Mouse (Mus musculus): ENCODE results near the gene Ppia. TPM values are rescaled to one million over a fixed set of nuclear protein-coding genes. Genes with fewer than 3 reads are reported as not detected.
"Not testable (repeated sequence)": the region's sequence is repeated elsewhere in the genome, so short reads cannot be mapped to it uniquely, and the experiment has no call there.

Ppia gene
- total RNA-seq, 2 experiments from 2014 or later = 1,939 to 1,976 TPM

DNA sequence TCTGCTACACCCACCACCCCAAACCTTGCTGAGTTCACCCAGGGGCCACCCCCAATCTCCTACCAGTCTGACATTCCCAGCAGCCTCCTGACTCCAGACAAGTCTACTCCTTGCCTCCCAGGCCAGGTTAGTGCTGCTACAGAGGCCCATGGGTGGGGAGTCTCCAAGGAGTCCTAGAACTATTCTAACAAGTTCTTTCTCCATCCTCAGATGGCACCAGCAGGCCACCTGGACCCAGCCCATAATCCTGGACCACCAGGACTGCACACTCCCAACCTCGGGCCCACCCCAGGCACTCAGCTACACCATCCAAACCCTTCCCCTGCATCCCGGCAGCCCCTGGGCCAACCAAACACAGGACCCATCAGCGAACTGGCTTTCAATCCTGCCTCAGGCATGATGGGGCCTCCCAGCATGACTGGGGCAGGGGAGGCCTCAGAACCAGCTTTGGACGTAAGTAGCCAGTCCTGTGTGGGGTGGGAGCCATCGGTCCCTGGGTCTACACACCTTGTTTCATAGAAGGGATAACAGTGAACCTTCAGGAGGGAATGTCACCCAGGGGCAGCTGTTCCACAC, 11.3 kb upstream of the Ppia start:
- peak in 1 of 2 experiments; percentile 1 for DNase-seq (ENCODE audit: low spot score in 2 of 2)

DNA sequence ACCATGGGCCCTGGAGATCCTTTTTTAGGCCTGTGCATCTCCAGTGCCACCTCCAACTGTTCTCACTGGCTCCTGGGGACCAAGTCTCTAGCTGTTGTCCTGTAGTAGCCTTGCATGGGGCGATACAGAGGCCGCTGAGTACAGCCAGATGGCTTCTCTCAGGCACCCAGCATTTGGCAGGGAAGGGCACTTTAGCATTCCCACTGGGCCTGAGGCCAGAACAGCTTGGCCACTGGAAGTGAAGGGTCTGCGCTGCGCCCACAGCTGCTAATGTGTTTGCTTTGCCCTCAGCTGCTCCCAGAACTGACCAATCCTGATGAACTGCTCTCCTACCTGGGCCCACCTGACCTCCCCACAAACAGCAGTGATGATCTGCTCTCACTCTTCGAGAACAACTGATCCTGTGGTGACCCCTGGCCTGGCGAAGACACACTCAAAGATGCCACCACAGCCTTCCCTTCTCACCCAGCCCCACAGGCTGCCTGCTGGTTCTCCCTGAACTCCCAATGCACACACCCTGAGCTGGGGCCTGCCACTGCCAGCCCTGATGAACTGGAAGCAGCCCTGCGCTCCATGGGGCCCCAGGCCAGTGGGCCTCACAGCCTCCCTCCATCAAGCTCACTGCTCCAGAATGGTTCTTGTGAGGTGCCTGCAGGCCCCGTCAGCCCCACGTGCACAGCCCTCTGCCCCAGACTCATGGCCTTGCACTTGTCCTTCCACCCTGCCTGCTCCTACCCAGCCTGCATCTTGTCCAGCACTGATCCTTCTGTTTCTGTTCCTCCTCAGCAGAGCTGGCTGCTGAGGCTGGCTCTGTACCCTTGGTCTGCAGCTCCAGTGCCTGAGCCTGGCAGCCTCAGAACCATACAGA, 10.3 kb upstream of the Ppia start:
- DNase-seq (ENCODE audit: low spot score in 2 of 2) = no peak

GRCm38 (mm10) chr11:6405591-6406081, 9.6 kb upstream of the Ppia start:
- no peak for DNase-seq (ENCODE audit: low spot score in 2 of 2)

GRCm38 (mm10) chr11:6406251-6407161, 8.7 kb upstream of the Ppia start:
- DNase-seq (ENCODE audit: low spot score in 2 of 2) = peak in 1 of 2 experiments; percentile 2

GRCm38 (mm10) chr11:6407162-6407621, 8.1 kb upstream of the Ppia start:
- DNase-seq (ENCODE audit: low spot score in 2 of 2) = no peak

DNA sequence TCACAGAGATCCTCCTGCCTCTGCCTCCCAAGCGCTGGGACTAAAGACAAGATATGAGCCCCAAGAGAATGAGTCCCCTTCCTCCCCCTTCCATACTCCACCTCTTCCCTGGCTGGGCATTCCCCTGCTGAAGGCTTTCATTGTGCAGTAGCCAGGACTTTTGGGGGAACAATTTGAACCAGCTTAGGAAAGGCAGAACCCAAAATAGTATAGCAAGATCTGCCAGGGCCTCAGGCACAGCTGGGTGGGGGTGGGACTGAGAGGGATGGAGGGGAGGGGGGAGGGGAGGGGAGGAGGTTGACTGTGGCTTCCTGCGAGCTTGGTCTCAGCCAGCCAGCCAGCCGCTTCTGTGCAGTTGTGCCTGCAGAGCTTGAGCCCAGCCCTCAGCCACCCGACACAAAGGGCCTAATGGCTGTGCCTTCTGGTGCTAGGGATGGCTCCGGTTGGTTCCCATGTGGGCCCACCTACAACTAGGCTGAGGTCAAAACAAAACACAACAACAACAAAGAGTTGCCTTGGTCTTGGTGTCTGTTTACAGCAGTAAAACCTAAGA, 5.1 kb upstream of the Ppia start:
- DNase-seq (ENCODE audit: low spot score in 2 of 2) = no peak

GRCm38 (mm10) chr11:6410755-6411154, 4.5 kb upstream of the Ppia start:
- DNase-seq (ENCODE audit: low spot score in 2 of 2) = not testable (repeated sequence)

DNA sequence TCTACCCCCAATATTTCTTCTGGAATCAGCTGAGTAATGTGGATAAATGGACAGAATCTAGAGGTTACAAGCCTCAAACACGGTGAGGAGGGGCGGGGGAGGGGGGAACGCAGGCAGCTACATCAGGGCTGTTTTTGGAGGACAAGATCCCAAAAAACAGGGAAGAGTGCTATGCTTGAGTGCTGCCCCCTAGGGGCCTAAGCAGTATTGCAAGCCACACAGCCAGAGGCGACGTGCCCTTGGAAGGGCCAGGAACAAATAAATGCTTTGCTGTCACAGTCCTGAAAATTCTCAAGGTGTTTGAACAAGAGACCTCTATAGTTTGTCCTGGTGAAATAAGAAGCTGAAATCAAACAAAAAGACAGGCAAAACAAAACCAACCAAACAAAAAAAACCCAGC, 3.6 kb upstream of the Ppia start:
- peak; percentile 82 to 86 for DNase-seq (ENCODE audit: low spot score in 2 of 2)

DNA sequence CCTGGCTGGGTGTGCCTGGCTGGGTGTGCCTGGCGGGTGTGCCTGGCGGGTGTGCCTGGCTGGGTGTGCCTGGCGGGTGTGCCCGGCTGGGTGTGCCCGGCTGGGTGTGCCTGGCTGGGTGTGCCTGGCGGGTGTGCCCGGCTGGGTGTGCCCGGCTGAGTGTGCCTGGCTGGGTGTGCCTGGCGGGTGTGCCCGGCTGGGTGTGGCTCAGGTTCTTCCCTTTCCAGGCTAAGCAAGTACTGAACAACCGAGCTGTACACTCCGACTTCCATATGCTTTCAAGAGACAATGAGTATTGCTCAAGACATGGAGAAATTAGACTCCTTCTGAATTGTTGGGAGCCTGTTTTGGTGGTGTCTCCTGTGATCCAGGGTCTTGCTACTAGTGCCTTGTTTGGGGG, 2.0 kb upstream of the Ppia start:
- DNase-seq (ENCODE audit: low spot score in 2 of 2) = no peak

- DNase-seq (ENCODE audit: low spot score in 2 of 2) = peak; percentile 98 to 99
Observed at GRCm38 (mm10) chr11:6415551-6416404, 535 bp downstream of the Ppia start.

DNA sequence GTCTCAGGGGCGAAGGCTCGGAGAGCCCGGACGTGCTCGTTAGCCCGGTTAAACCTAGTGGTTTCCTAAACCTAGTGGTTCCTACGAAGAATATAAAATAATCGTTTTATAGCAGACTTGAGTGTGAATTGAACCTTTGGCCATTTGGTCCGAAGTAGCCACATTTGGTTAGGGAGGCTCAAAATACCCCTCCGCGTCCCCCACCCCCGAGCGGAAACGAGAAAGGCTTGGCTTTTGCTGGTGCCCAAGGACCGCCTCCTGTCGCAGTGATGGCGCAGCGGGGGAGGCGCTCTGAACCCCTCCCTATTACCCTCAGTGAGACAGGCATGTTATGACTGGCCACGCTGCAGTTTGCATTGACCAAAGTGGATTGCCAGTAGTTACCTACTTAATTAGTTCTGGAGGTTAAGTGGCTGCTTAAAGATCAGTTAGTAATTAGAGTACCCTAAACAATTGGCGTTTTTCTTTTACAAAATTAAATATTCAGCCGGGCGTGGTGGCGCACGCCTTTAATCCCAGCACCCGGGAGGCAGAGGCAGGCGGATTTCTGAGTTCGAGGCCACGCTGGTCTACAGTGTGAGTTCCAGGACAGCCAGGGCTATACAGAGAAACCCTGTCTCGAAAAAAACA, 1.3 kb downstream of the Ppia start:
- DNase-seq (ENCODE audit: low spot score in 2 of 2) = peak; percentile 73 to 86

DNA sequence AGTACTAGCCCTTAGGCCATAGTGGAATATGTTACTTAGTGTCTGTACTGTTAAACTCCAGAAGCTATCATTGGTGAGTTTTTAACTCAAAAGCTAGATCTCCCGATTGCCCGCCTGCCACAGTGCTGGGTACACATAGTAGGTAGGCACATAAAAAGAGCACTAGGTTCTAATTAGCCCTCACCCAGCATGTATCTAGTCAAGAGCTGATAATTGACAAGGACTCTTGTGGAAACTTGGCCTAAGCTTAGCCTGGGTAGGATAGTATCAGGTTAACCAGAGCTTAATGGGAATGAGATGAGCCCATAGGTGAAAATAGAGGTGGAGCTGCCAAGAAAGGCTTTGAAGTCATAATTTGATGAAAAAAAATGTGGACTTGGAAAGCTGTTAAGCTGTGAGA, 1.8 kb downstream of the Ppia start:
- no peak for DNase-seq (ENCODE audit: low spot score in 2 of 2)

- DNase-seq (ENCODE audit: low spot score in 2 of 2) = no peak
Observed at GRCm38 (mm10) chr11:6417490-6417889, 2.2 kb downstream of the Ppia start.

DNA sequence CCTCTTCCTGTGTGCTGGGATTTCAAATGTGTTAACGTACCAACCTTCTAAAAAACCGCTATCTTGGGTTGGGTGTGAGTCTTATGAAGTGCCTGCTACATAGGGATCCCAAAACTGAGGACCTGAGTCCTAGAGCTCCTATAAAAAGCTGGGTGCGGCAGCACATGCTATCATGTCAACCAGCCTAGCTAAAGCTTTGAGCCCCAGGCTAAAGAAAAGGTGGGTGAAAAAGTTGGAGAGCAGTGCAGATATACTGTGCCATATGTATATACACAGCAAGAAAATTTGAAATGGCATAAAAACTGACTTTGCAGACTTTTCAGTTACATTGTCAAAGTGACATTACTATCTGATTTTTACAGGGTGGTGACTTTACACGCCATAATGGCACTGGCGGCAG, 3.5 kb downstream of the Ppia start:
- DNase-seq (ENCODE audit: low spot score in 2 of 2) = no peak

- DNase-seq (ENCODE audit: low spot score in 2 of 2) = not testable (repeated sequence)
Observed at GRCm38 (mm10) chr11:6419156-6419555, 3.9 kb downstream of the Ppia start.

DNA sequence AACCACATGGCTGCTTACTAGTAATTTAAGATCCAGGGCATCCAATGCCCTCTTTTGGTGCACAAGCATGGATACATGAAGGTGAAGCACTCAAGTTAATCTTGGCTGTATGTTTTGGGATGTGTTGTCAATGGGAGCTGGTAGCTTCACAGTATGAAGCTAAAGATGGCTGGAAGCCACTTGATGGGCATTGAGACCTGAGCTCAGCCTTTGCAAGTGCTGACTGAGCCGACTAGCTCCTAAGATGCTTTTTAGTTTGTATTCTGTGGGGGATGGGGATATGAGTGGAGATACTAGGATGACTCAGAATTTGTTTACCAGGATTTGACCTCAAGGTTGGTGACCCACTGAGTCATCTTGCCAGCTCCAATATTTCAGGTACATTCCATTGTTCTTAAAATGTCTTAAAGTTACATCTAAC, 5.0 kb downstream of the Ppia start:
- DNase-seq (ENCODE audit: low spot score in 2 of 2) = no peak

DNA sequence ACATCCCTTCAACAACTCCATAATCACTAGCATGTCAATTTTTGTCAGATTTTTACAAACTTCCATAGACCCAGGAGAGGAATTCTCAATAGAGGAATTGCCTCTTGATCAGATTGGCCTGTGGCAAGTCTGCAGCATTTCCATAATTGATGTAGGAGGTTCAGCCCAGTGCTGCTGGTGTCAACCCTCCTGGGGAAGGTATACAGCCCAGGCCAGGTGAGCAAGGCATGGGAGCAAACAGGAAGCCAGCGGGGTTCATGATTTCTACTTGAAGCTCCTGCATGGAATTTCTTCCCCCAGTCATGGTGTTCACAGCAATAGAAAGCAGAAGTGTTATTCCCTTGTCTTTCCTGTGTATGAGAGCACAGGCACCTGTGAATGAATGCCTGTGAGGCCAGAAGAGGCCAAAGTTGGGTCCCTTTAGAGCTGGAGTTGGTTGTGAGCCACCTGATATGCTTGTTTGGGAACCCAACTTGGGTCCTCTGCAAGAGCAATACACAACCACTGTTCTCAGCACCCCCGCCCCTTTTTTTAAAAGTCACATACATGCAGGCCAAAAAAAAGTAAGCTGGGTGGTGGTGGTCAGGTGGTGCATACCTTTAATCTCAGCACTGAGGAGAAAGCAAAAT, 5.6 kb downstream of the Ppia start:
- DNase-seq (ENCODE audit: low spot score in 2 of 2) = no peak

DNA sequence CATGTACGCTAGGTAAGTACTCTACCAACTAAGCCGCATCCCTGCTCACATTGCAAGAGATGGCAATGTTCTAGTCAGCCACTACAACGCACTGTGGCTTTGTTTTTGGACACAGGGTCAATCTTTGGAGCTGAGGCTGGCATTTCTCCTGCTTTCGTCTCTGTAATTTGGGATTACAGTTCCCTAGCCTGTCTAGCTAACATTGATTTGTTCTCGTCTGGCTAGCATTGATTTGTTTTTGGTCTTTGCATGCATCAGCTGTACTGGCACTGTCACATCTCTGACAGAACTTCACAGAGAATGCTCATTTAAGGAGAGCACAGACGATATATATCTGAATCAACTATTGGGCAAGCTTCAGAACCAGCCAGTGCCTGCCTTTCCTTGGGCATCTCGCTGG, 14.9 kb downstream of the Ppia start:
- no peak for DNase-seq (ENCODE audit: low spot score in 2 of 2)

DNA sequence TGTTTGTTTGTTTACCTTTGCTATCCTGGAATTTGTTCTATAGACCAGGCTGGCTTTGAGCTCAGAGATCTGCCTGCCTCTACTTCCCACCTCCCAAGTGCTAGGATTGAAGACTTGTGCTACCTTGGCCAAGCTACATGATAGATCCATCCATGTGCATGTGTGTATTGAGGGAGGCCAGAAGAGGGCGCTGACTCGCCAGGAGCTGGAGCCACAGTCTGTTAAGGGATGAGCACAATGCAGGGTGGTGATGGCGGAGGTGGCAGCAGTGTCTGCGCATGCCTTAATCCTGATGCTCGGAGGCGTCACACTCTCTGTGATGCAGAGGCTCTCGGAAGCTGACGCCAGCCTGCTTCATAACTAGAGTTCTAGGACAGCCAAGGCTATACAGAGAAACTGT, 21.2 kb downstream of the Ppia start:
- no peak for DNase-seq (ENCODE audit: low spot score in 2 of 2)

Data from layer of hippocampus, postnatal 14 days (tissue).